Mouse (Mus musculus): Measurements from ENCODE around the gene Olfr1394.

Olfr1394 gene

GRCm38 (mm10) chr11:49154077-49154476, at the start of gene Olfr1394:
TSS of gene Olfr1394 (plus strand) at chr11:49154377.
- Histone ChIP-seq H3K36me3 (ENCODE audit: insufficient read depth, low read length) (no peaks in the 10 kb centered on the region), H3K4me1 (replicated peaks; ENCODE audit: low read depth, low read length) (no peaks in the 10 kb centered on the region), H3K27me3 (ENCODE audit: insufficient read depth, low read length) (no peaks in the 10 kb centered on the region), H3K9me3 (ENCODE audit: low read length) (no peaks in the 10 kb centered on the region), H3K4me3 (replicated peaks; ENCODE audit: low read length) (no peak within 1 kb of the TSS)
- TF ChIP-seq CTCF (conservative IDR thresholded peaks at IDR 0.05; ENCODE audit: low read length) = no peak
- TF ChIP-seq NANOG (IDR thresholded peaks at IDR 0.05; ENCODE audit: borderline replicate concordance, low read length) = no peak
- no peak for TF ChIP-seq POU5F1 (IDR thresholded peaks at IDR 0.05; ENCODE audit: borderline replicate concordance, low read length)

DNA sequence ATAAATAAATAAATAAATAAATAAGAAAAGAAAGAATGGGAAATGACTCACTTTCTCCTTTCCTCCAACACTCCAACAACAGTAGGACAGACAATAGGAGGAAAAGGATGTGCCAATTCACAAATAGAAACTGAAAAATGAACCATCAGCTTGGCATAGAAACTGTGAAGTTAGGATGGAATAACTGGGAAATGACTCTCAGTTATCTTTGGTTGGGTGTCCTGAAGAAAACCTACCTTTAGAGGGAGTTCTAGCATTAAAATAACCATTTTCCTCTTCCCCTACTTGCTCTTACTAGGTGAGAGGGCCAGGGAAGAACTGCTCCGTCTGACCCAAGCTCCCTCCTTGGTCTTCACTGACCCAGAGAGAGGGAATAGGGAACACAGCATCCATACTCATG, 48.4 kb upstream of the Olfr1394 start:
- Histone ChIP-seq H3K9me3 (ENCODE audit: low read length) (no peaks in the 10 kb centered on the region), H3K27me3 (ENCODE audit: insufficient read depth, low read length) (no peaks in the 10 kb centered on the region), H3K36me3 (ENCODE audit: insufficient read depth, low read length) (no peaks in the 10 kb centered on the region), H3K4me3 (replicated peaks; ENCODE audit: low read length) (no peak overlapping the region), H3K4me1 (replicated peaks; ENCODE audit: low read depth, low read length) (peaks cover 24% of the 10 kb centered on the region)
- no peak for TF ChIP-seq NANOG (IDR thresholded peaks at IDR 0.05; ENCODE audit: borderline replicate concordance, low read length)
- TF ChIP-seq POU5F1 (IDR thresholded peaks at IDR 0.05; ENCODE audit: borderline replicate concordance, low read length) = no peak
- no peak for TF ChIP-seq CTCF (conservative IDR thresholded peaks at IDR 0.05; ENCODE audit: low read length)

DNA sequence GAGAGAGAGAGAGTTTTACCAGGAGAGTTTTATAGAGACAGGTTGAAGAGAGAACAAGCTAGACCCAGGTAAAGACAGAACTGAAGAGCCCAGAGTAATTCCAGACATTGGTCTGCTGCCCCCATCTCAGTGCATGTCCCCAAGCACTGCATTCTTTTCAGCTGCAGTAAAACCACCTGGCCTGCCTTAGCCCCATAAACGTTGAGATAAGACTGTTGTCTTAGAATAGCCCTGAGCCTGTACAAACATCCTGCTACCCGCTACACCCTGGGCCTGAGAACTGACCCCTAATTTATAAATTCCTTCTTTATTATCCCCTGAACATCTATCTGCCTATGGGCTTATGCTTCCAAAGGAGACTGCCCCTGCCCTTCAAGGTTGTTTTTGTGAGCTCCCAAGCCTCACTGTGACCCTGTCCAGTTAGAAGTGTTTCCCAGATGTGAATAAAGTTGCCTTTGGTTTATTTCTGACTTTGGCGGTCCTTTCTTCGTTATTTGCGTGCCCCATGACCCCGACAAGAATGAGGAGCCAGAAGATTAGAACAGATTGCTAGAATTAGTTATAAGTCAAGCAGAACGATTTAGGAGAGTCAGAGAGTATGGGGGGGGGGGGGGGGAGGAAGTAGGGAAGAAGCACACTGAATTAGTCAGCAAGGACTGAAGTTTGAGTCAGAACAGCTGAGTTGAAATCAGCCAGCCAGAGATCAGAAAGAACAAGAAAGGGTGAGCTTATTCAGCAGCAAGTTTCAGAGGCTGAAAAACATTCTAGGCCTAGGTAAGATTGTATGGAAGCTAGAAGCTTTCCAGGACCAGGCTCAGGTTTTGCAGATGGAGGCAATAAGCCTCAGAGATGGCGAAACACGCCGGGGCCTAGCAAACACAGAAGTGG, 46.3 kb upstream of the Olfr1394 start:
- Histone ChIP-seq H3K4me1 (replicated peaks; ENCODE audit: low read depth, low read length) (peaks cover 3% of the 10 kb centered on the region), H3K27me3 (ENCODE audit: insufficient read depth, low read length) (no peaks in the 10 kb centered on the region; the same call in 1 of the 2 replicates), H3K36me3 (ENCODE audit: insufficient read depth, low read length) (no peaks in the 10 kb centered on the region), H3K4me3 (replicated peaks; ENCODE audit: low read length) (no peak overlapping the region), H3K9me3 (ENCODE audit: low read length) (no peaks in the 10 kb centered on the region)
- TF ChIP-seq NANOG (IDR thresholded peaks at IDR 0.05; ENCODE audit: borderline replicate concordance, low read length) = no peak
- no peak for TF ChIP-seq CTCF (conservative IDR thresholded peaks at IDR 0.05; ENCODE audit: low read length)
- no peak for TF ChIP-seq POU5F1 (IDR thresholded peaks at IDR 0.05; ENCODE audit: borderline replicate concordance, low read length)

- Histone ChIP-seq H3K27me3 (ENCODE audit: insufficient read depth, low read length) (no peaks in the 10 kb centered on the region; the same call in 1 of the 2 replicates), H3K9me3 (ENCODE audit: low read length) (no peaks in the 10 kb centered on the region), H3K36me3 (ENCODE audit: insufficient read depth, low read length) (no peaks in the 10 kb centered on the region), H3K4me3 (replicated peaks; ENCODE audit: low read length) (no peak overlapping the region), H3K4me1 (replicated peaks; ENCODE audit: low read depth, low read length) (no peaks in the 10 kb centered on the region)
- no peak for TF ChIP-seq POU5F1 (IDR thresholded peaks at IDR 0.05; ENCODE audit: borderline replicate concordance, low read length)
- TF ChIP-seq NANOG (IDR thresholded peaks at IDR 0.05; ENCODE audit: borderline replicate concordance, low read length) = no peak
- TF ChIP-seq CTCF (conservative IDR thresholded peaks at IDR 0.05; ENCODE audit: low read length) = peak; percentile 41
Observed at GRCm38 (mm10) chr11:49108833-49109232, 45.3 kb upstream of the Olfr1394 start.

GRCm38 (mm10) chr11:49111000-49111399, 43.2 kb upstream of the Olfr1394 start:
- TF ChIP-seq NANOG (IDR thresholded peaks at IDR 0.05; ENCODE audit: borderline replicate concordance, low read length) (no peak), POU5F1 (IDR thresholded peaks at IDR 0.05; ENCODE audit: borderline replicate concordance, low read length) (no peak), CTCF (conservative IDR thresholded peaks at IDR 0.05; ENCODE audit: low read length) (no peak)
- H3K36me3 ChIP-seq (ENCODE audit: insufficient read depth, low read length) = no peaks in the 10 kb centered on the region
- no peaks in the 10 kb centered on the region; the same call in 1 of the 2 replicates for H3K27me3 ChIP-seq (ENCODE audit: insufficient read depth, low read length)
- no peaks in the 10 kb centered on the region for H3K9me3 ChIP-seq (ENCODE audit: low read length)
- H3K4me3 ChIP-seq (replicated peaks; ENCODE audit: low read length) = no peak overlapping the region
- H3K4me1 ChIP-seq (replicated peaks; ENCODE audit: low read depth, low read length) = no peaks in the 10 kb centered on the region

- Histone ChIP-seq H3K36me3 (ENCODE audit: insufficient read depth, low read length) (no peaks in the 10 kb centered on the region), H3K4me1 (replicated peaks; ENCODE audit: low read depth, low read length) (no peaks in the 10 kb centered on the region), H3K27me3 (ENCODE audit: insufficient read depth, low read length) (peaks cover 2% of the 10 kb centered on the region; the same call in 1 of the 2 replicates), H3K4me3 (replicated peaks; ENCODE audit: low read length) (no peak overlapping the region), H3K9me3 (ENCODE audit: low read length) (no peaks in the 10 kb centered on the region)
- TF ChIP-seq NANOG (IDR thresholded peaks at IDR 0.05; ENCODE audit: borderline replicate concordance, low read length) (no peak), POU5F1 (IDR thresholded peaks at IDR 0.05; ENCODE audit: borderline replicate concordance, low read length) (no peak), CTCF (conservative IDR thresholded peaks at IDR 0.05; ENCODE audit: low read length) (no peak)
Observed at GRCm38 (mm10) chr11:49112624-49113219, 41.5 kb upstream of the Olfr1394 start.

- no peaks in the 10 kb centered on the region for H3K4me1 ChIP-seq (replicated peaks; ENCODE audit: low read depth, low read length)
- peaks cover 2% of the 10 kb centered on the region; the same call in 1 of the 2 replicates for H3K27me3 ChIP-seq (ENCODE audit: insufficient read depth, low read length)
- no peak overlapping the region for H3K4me3 ChIP-seq (replicated peaks; ENCODE audit: low read length)
- H3K36me3 ChIP-seq (ENCODE audit: insufficient read depth, low read length) = no peaks in the 10 kb centered on the region
- H3K9me3 ChIP-seq (ENCODE audit: low read length) = no peaks in the 10 kb centered on the region
- TF ChIP-seq CTCF (conservative IDR thresholded peaks at IDR 0.05; ENCODE audit: low read length) = no peak
- no peak for TF ChIP-seq POU5F1 (IDR thresholded peaks at IDR 0.05; ENCODE audit: borderline replicate concordance, low read length)
- TF ChIP-seq NANOG (IDR thresholded peaks at IDR 0.05; ENCODE audit: borderline replicate concordance, low read length) = no peak
Observed at GRCm38 (mm10) chr11:49114158-49114557, 40.0 kb upstream of the Olfr1394 start.

- peaks cover 2% of the 10 kb centered on the region; the same call in 1 of the 2 replicates for H3K27me3 ChIP-seq (ENCODE audit: insufficient read depth, low read length)
- no peaks in the 10 kb centered on the region for H3K4me1 ChIP-seq (replicated peaks; ENCODE audit: low read depth, low read length)
- no peaks in the 10 kb centered on the region for H3K9me3 ChIP-seq (ENCODE audit: low read length)
- no peak within 1 kb of the TSS for H3K4me3 ChIP-seq (replicated peaks; ENCODE audit: low read length)
- H3K36me3 ChIP-seq (ENCODE audit: insufficient read depth, low read length) = no peaks in the 10 kb centered on the region
- TF ChIP-seq POU5F1 (IDR thresholded peaks at IDR 0.05; ENCODE audit: borderline replicate concordance, low read length) = no peak
- TF ChIP-seq NANOG (IDR thresholded peaks at IDR 0.05; ENCODE audit: borderline replicate concordance, low read length) = no peak
- no peak for TF ChIP-seq CTCF (conservative IDR thresholded peaks at IDR 0.05; ENCODE audit: low read length)
Observed at GRCm38 (mm10) chr11:49114774-49115173, 39.4 kb upstream of the Olfr1394 start, which contains the start of gene Olfr1396. TSS of gene Olfr1396 (minus strand) at chr11:49114874.
